Mouse (Mus musculus): Measurements from ENCODE around the gene Gm49387. TPM values are rescaled to one million over a fixed set of nuclear protein-coding genes. Genes with fewer than 3 reads are reported as not detected.

Gm49387 gene
- polyA plus RNA-seq, 1 experiment = not detected

- Histone ChIP-seq H3K27me3 (ENCODE audit: control insufficient read depth) (no peaks in the 10 kb centered on the region), H3K4me1 (ENCODE audit: control insufficient read depth) (peaks cover 2% of the 10 kb centered on the region; the same call in 1 of the 2 replicates), H3K36me3 (ENCODE audit: control insufficient read depth) (peaks cover 95% of the 10 kb centered on the region), H3K4me3 (replicated peaks) (no peak overlapping the region), H3K9me3 (ENCODE audit: control insufficient read depth, low read length) (no peaks in the 10 kb centered on the region)
- TF ChIP-seq TAL1 (IDR thresholded peaks at IDR 0.05; ENCODE audit: low read length) = no peak
- TF ChIP-seq GATA1 (IDR thresholded peaks at IDR 0.05; ENCODE audit: low read length) = no peak
Observed at GRCm38 (mm10) chr14:31506456-31506855, 134.2 kb downstream of the Gm49387 start.

GRCm38 (mm10) chr14:31503406-31503805 is 137.3 kb downstream of the Gm49387 start:
- TF ChIP-seq GATA1 (IDR thresholded peaks at IDR 0.05; ENCODE audit: low read length) (no peak), TAL1 (IDR thresholded peaks at IDR 0.05; ENCODE audit: low read length) (no peak)
- Histone ChIP-seq H3K4me3 (replicated peaks) (no peak overlapping the region), H3K36me3 (ENCODE audit: control insufficient read depth) (peaks cover 100% of the 10 kb centered on the region), H3K9me3 (ENCODE audit: control insufficient read depth, low read length) (no peaks in the 10 kb centered on the region), H3K27me3 (ENCODE audit: control insufficient read depth) (no peaks in the 10 kb centered on the region), H3K4me1 (ENCODE audit: control insufficient read depth) (peaks cover 6% of the 10 kb centered on the region)

Other genes with a start within 250 kb of the Gm49387 start
- 0.04 and 0.12 TPM in 2 replicates for gene Sh3bp5, start 204.8 kb downstream of the Gm49387 start, polyA plus RNA-seq (2012)
- gene Eaf1, start 146.5 kb downstream of the Gm49387 start, polyA plus RNA-seq (2012) = 18.0 and 27.2 TPM in 2 replicates
- gene Mettl6, start 145.8 kb downstream of the Gm49387 start, polyA plus RNA-seq (2012) = 0.26 and 0.28 TPM in 2 replicates
- not detected in 2 replicates for gene Colq, start 49.5 kb downstream of the Gm49387 start, polyA plus RNA-seq (2012)
- 0.26 and 0.30 TPM in 2 replicates for gene Btd, start 150 bp upstream of the Gm49387 start, polyA plus RNA-seq (2012)
- gene Hacl1, start 408 bp upstream of the Gm49387 start, polyA plus RNA-seq (2012) = 0.04 and 0.50 TPM in 2 replicates
- gene Ankrd28, start 189.8 kb upstream of the Gm49387 start, polyA plus RNA-seq (2012) = 0.02 and 0.04 TPM in 2 replicates

Data from erythroblast, embryonic 14.5 days (primary cell).